ENCODE assay signal across 8 mouse cellular contexts in genomic region chr10:93081133-93081779, GRCm38 (mm10). TPM values are rescaled to one million over a fixed set of nuclear protein-coding genes. Genes with fewer than 3 reads are reported as not detected.
DNase-seq lines count a peak whose midpoint lies in the region; ATAC-seq lines count a peak whose summit lies in the region.

Gene Cfap54 (minus strand): TSS chr10:93081618.

- no peaks in the 10 kb centered on the region for H3K36me3 ChIP-seq in megakaryocyte, embryonic 14.5 days (replicated peaks; ENCODE audit: low read length)

- peak; percentile 78 to 84 for DNase-seq in adrenal gland, adult 18-20 months (ENCODE audit: low spot score in 2 of 2)
- peak; percentile 96 for DNase-seq in embryo, embryonic 10.5 days (ENCODE audit: low spot score)
- peak; percentile 86 for DNase-seq in gastrocnemius, postnatal 14 days
- DNase-seq in left cerebral cortex, adult 9 months (ENCODE audit: low spot score in 2 of 2), result peak; percentile 65 to 90
- DNase-seq in right cerebral cortex, postnatal 10 days (ENCODE audit: low spot score in 2 of 2), result peak; percentile 95
- peak; percentile 88 for DNase-seq in urinary bladder, postnatal 14 days (ENCODE audit: low spot score)

- intact Hi-C loops in gastrocnemius, postnatal 14 days (cut with DNase I; ENCODE audit: low total_unique reads), result no loop called here

- H3K27me3 ChIP-seq in megakaryocyte, embryonic 14.5 days (replicated peaks), result no peaks in the 10 kb centered on the region

- ATAC-seq in inflammation-experienced regulatory T-cells, adult 6 months, result peak; percentile 96

- H3K4me3 ChIP-seq in megakaryocyte, embryonic 14.5 days (replicated peaks), result peak within 1 kb of the TSS; percentile 93

- H3K9me3 ChIP-seq in megakaryocyte, embryonic 14.5 days, result no peaks in the 10 kb centered on the region

- peaks cover 33% of the 10 kb centered on the region for H3K4me1 ChIP-seq in megakaryocyte, embryonic 14.5 days

RNA-seq across cellular contexts. Expression of gene Cfap54, which starts in this region (rescaled TPM):
- total RNA-seq in adrenal gland, adult 18-20 months (2021), result 1 to 10 TPM; 6.2 to 8.4 TPM
- 1 to 10 TPM in 1 of 2 experiments, under 1 TPM in 1; 0.66 to 1.4 TPM for total RNA-seq in gastrocnemius, postnatal 14 days (2021)
- polyA plus RNA-seq in inflammation-experienced regulatory T-cells, adult 6 months (2017; shearing (Covaris generic)), result 1 to 10 TPM in 1 of 3 experiments, under 1 TPM in 2; 0.70 to 2.5 (median 0.93) TPM
- 0.32 TPM in 1 of 2 replicates, not detected in the other for polyA plus RNA-seq in megakaryocyte, embryonic 14.5 days (2012; ENCODE audit: insufficient read depth, low replicate concordance)

Comparison
In these comparisons a context has a peak if more than half of its experiments do, and no peak if none do; other contexts are left out.
1. Peak in every context shown above with its lines: DNase-seq, ATAC-seq and H3K4me3 ChIP-seq.